ENCODE assay signal across 12 mouse cellular contexts in genomic region chr17:74043754-74044153, GRCm38 (mm10). TPM values are rescaled to one million over a fixed set of nuclear protein-coding genes. Genes with fewer than 3 reads are reported as not detected.
A peak's percentile ranks its signal among the peaks of the same experiment; 100 is the strongest.
DNase-seq lines count a peak whose midpoint lies in the region; ATAC-seq lines count a peak whose summit lies in the region.
"Had no signal": no experiment of that assay in that cellular context is flagged by ENCODE, and none has a peak within 500 bp of the region (broad histone marks: within the 10 kb centered on the region; RNA-seq: fewer than 3 reads in every experiment).

No protein-coding gene starts in this region.

- ATAC-seq in kidney, embryonic 14.5 days (ENCODE audit: low FRiP score, low TSS enrichment) = no peak
- no peak for ATAC-seq in erythroblast, adult 5-6 weeks (replicated peaks; ENCODE audit: low FRiP score, poor library complexity, severe bottlenecking)
- ATAC-seq: intestine, postnatal 0 days; liver, embryonic 12.5 days had no signal

- H3K9ac ChIP-seq in kidney, embryonic 14.5 days (ENCODE audit: low read depth, low read length) = no peak overlapping the region
- H3K9ac ChIP-seq: embryonic facial prominence, embryonic 12.5 days; liver, embryonic 12.5 days had no signal

- no peak overlapping the region for H3K4me3 ChIP-seq in kidney, embryonic 14.5 days (ENCODE audit: low read length)
- no peak overlapping the region for H3K4me3 ChIP-seq in hindbrain, embryonic 10.5 days
- H3K4me3 ChIP-seq: embryonic facial prominence, embryonic 12.5 days; liver, embryonic 12.5 days; megakaryocyte, embryonic 14.5 days had no signal

- no peak overlapping the region for H3K27ac ChIP-seq in kidney, embryonic 14.5 days (ENCODE audit: low read depth, low read length)
- H3K27ac ChIP-seq in hindbrain, embryonic 10.5 days = no peak overlapping the region
- H3K27ac ChIP-seq: embryonic facial prominence, embryonic 12.5 days; liver, embryonic 12.5 days had no signal

- peak; percentile 57 for DNase-seq in kidney, adult 18-20 months
- peak; percentile 38 for DNase-seq in NIH3T3 (ENCODE audit: low read depth)
- DNase-seq in brain, adult 2 months (ENCODE audit: low read depth, low spot score) = peak; percentile 63
- DNase-seq in kidney, adult 8-10 months = peak; percentile 76 to 88
- no peak for DNase-seq in hindbrain, embryonic 10.5 days (ENCODE audit: low spot score)

- peaks cover 5% of the 10 kb centered on the region; the same call in 1 of the 2 replicates for H3K4me1 ChIP-seq in kidney, embryonic 14.5 days (ENCODE audit: control insufficient read depth, insufficient read depth, low read length)
- H3K4me1 ChIP-seq in hindbrain, embryonic 10.5 days (replicated peaks) = peaks cover 18% of the 10 kb centered on the region
- H3K4me1 ChIP-seq: liver, embryonic 12.5 days had no signal

- no peaks in the 10 kb centered on the region for H3K9me3 ChIP-seq in kidney, embryonic 14.5 days (ENCODE audit: control insufficient read depth, low read length)
- no peaks in the 10 kb centered on the region for H3K9me3 ChIP-seq in hindbrain, embryonic 10.5 days
- H3K9me3 ChIP-seq: embryonic facial prominence, embryonic 12.5 days; liver, embryonic 12.5 days had no signal

- WGBS in kidney, embryonic 14.5 days = 77% methylated on average over 4 of the region's 4 CpGs
- WGBS in hindbrain, embryonic 10.5 days = 75% methylated on average over 4 of the region's 4 CpGs

- no peaks in the 10 kb centered on the region for H3K36me3 ChIP-seq in kidney, embryonic 14.5 days (ENCODE audit: control insufficient read depth, insufficient read depth, low read length)
- H3K36me3 ChIP-seq in hindbrain, embryonic 10.5 days = no peaks in the 10 kb centered on the region
- H3K36me3 ChIP-seq: embryonic facial prominence, embryonic 12.5 days; liver, embryonic 12.5 days had no signal

- peaks cover 32% of the 10 kb centered on the region for H3K27me3 ChIP-seq in kidney, embryonic 14.5 days (ENCODE audit: control insufficient read depth, insufficient read depth, low read length)
- H3K27me3 ChIP-seq in hindbrain, embryonic 10.5 days (ENCODE audit: insufficient read depth, poor library complexity, severe bottlenecking) = peaks cover 44% of the 10 kb centered on the region

- no peak overlapping the region for H3K4me2 ChIP-seq in kidney, embryonic 14.5 days (replicated peaks; ENCODE audit: low read depth, low read length)
- H3K4me2 ChIP-seq: embryonic facial prominence, embryonic 12.5 days; liver, embryonic 12.5 days had no signal

RNA-seq across cellular contexts. Expression of gene Srd5a2, which starts 4.0 kb away (rescaled TPM):
- not detected in 2 replicates for polyA plus RNA-seq in kidney, embryonic 14.5 days (2014; fragmentation: Nextera tagmentation; extraction: Ambion mirVana)
- not detected in 2 replicates for total RNA-seq in erythroblast, adult 5-6 weeks (2015; ENCODE audit: low replicate concordance)
- not detected in 2 replicates for total RNA-seq in erythroblast, adult 5-6 weeks (2017; ENCODE audit: low replicate concordance)
- polyA plus RNA-seq in hindbrain, embryonic 10.5 days (2016; fragmentation: Nextera tagmentation; extraction: Ambion mirVana) = not detected in 2 replicates
- polyA plus RNA-seq: heart, postnatal 0 days; intestine, postnatal 0 days; liver, embryonic 12.5 days had no signal
